Mouse (Mus musculus) gastrocnemius, postnatal 14 days (tissue): Measurements from ENCODE around the gene Casp6. TPM values are rescaled to one million over a fixed set of nuclear protein-coding genes. Genes with fewer than 3 reads are reported as not detected.

Experiments used
- DNase-seq: peaks from one replicate; pipeline ENCODE4 v3.0.0; 2021; ENCODE audit warnings: mixed read lengths
- intact Hi-C: fragments of 180-260 bp; cut with DNase I; formaldehyde crosslinking; loops from one replicate; pipeline ENCODE4 v1.15.1; 2025; ENCODE audit warnings: low total_unique reads
- long read RNA-seq, 2 experiments: library from polyadenylated mRNA; stranded (forward); transcript quantifications; one replicate each; pipeline ENCODE4 v2.0.0; 2021
- total RNA-seq, 2 experiments: library from RNA; stranded (reverse); gene quantifications; 2 replicates each; pipeline ENCODE4 v1.2.3; 2021

The Casp6 gene
- total RNA-seq = 1 to 10 TPM; 5.2 to 5.7 TPM
- long read RNA-seq, experiment 1, transcript Casp6-201 (7 exons, 1,456 nt) = major isoform, 7 of 7 reads
- long read RNA-seq, experiment 1, partial matches to known transcripts = 0 of 7 reads
- long read RNA-seq, experiment 1, other reads (novel, unspliced or antisense) = 0 of 7 reads
- long read RNA-seq, experiment 2, transcript Casp6-201 (7 exons, 1,456 nt) = major isoform, 12 of 14 reads
- long read RNA-seq, experiment 2, partial matches to known transcripts = 0 of 14 reads
- long read RNA-seq, experiment 2, other reads (novel, unspliced or antisense) = 0 of 14 reads

GRCm38 (mm10) chr3:129901271-129901809, at the start of gene Casp6:
Gene Casp6 (plus strand): TSS chr3:129901425.
- intact Hi-C loops = no loop called here
- DNase-seq = peak; percentile 84

GRCm38 (mm10) chr3:129862592-129862991, 38.6 kb upstream of the Casp6 start:
- no peak for DNase-seq
- intact Hi-C loops = no loop called here

GRCm38 (mm10) chr3:129863698-129864097, 37.5 kb upstream of the Casp6 start:
- peak; percentile 38 for DNase-seq
- intact Hi-C loops = no loop called here

GRCm38 (mm10) chr3:129877327-129877726, 23.9 kb upstream of the Casp6 start:
- DNase-seq = no peak
- intact Hi-C loops = no loop called here

GRCm38 (mm10) chr3:129878405-129879021, 22.7 kb upstream of the Casp6 start, which contains the start of gene Pla2g12a:
Gene Pla2g12a (plus strand): TSS chr3:129878606.
- intact Hi-C loops = no loop called here

GRCm38 (mm10) chr3:129879131-129879757, 22.0 kb upstream of the Casp6 start:
- DNase-seq = peak; percentile 11
- intact Hi-C loops = no loop called here

More at GRCm38 (mm10) chr3:129878405-129879021, 22.7 kb upstream of the Casp6 start, which contains the start of gene Pla2g12a:
- DNase-seq = peak; percentile 92

GRCm38 (mm10) chr3:129879913-129880312, 21.3 kb upstream of the Casp6 start:
- DNase-seq = no peak
- intact Hi-C loops = no loop called here

GRCm38 (mm10) chr3:129880925-129881593, 20.2 kb upstream of the Casp6 start:
- no peak for DNase-seq
- intact Hi-C loops = no loop called here

GRCm38 (mm10) chr3:129885577-129885976, 15.6 kb upstream of the Casp6 start:
- intact Hi-C loops = no loop called here
- DNase-seq = no peak

GRCm38 (mm10) chr3:129886430-129886829, 14.8 kb upstream of the Casp6 start:
- intact Hi-C loops = no loop called here
- DNase-seq = no peak

GRCm38 (mm10) chr3:129887779-129888517, 13.3 kb upstream of the Casp6 start:
- DNase-seq = no peak
- intact Hi-C loops = no loop called here

GRCm38 (mm10) chr3:129892003-129892402, 9.2 kb upstream of the Casp6 start:
- intact Hi-C loops = no loop called here
- no peak for DNase-seq

- intact Hi-C loops = no loop called here
- no peak for DNase-seq
These were observed 8.1 kb upstream of the Casp6 start for GRCm38 (mm10) chr3:129893143-129893542.

GRCm38 (mm10) chr3:129896591-129896990, 4.6 kb upstream of the Casp6 start:
- intact Hi-C loops = no loop called here
- DNase-seq = no peak

- DNase-seq = no peak
- intact Hi-C loops = no loop called here
These were observed 2.3 kb upstream of the Casp6 start for GRCm38 (mm10) chr3:129898886-129899285.

- DNase-seq = no peak
- intact Hi-C loops = no loop called here
These were observed 2.1 kb downstream of the Casp6 start for GRCm38 (mm10) chr3:129903369-129903768.

GRCm38 (mm10) chr3:129903866-129904265, 2.6 kb downstream of the Casp6 start:
- intact Hi-C loops = no loop called here
- DNase-seq = no peak

GRCm38 (mm10) chr3:129904381-129905132, 3.3 kb downstream of the Casp6 start:
- intact Hi-C loops = no loop called here

More at GRCm38 (mm10) chr3:129904381-129905132, 3.3 kb downstream of the Casp6 start:
- no peak for DNase-seq
